Mouse (Mus musculus): ENCODE data around the gene Slc7a11.

DNA sequence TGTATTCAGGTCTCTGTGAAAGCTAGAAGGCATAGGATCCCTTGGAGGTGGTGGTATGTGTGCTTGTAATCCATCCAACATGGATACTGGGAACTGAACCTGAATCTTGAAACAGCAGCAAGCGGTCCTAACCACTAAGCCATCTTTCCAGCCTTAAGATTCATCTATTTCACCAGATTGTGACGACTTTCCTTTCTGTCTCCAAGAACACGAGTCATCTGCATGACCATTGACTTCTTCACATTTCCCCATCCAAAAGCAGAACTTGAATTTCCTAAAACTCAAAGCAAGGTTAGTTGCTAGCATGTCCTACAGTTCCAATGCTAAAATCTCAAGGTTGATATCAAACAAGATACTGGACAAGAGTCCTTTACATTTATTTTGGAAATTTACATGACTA lies 37.5 kb downstream of the Slc7a11 start:
- TF ChIP-seq CTCF (IDR thresholded peaks at IDR 0.05; ENCODE audit: borderline replicate concordance, control insufficient read depth, extremely low read depth, insufficient read depth, low read length, poor library complexity) (no peak), POLR2A (IDR thresholded peaks at IDR 0.05; ENCODE audit: control insufficient read depth, extremely low read depth, insufficient read depth, low read length, poor library complexity) (no peak)

Measured in thymus, adult 2 months (tissue).